Mouse (Mus musculus): ENCODE measurements around the gene Ago4. TPM values are rescaled to one million over a fixed set of nuclear protein-coding genes. Genes with fewer than 3 reads are reported as not detected.
"Not testable (repeated sequence)": the region's sequence is repeated elsewhere in the genome, so short reads cannot be mapped to it uniquely, and the experiment has no call there.

The Ago4 gene
- polyA plus RNA-seq, 1 experiment from 2014 or later: 0.65 TPM

- WGBS: 78% methylated on average over 2 of the region's 2 CpGs
- Histone ChIP-seq H3K9me3 (no peaks in the 10 kb centered on the region), H3K4me3 (no peak overlapping the region), H3K27me3 (ENCODE audit: insufficient read depth, poor library complexity, severe bottlenecking) (no peaks in the 10 kb centered on the region), H3K36me3 (no peaks in the 10 kb centered on the region), H3K4me1 (no peaks in the 10 kb centered on the region), H3K27ac (no peak overlapping the region)
- no peak for DNase-seq (ENCODE audit: low spot score)
Observed at GRCm38 (mm10) chr4:126546183-126546582, 12.9 kb upstream of the Ago4 start.

- no peaks in the 10 kb centered on the region for H3K36me3 ChIP-seq
- H3K27ac ChIP-seq: no peak overlapping the region
- H3K4me1 ChIP-seq: no peaks in the 10 kb centered on the region
- no peaks in the 10 kb centered on the region for H3K27me3 ChIP-seq (ENCODE audit: insufficient read depth, poor library complexity, severe bottlenecking)
- WGBS: 58% methylated on average over 5 of the region's 7 CpGs
- H3K9me3 ChIP-seq: no peaks in the 10 kb centered on the region
- no peak overlapping the region for H3K4me3 ChIP-seq
- no peak for DNase-seq (ENCODE audit: low spot score)
Observed at GRCm38 (mm10) chr4:126545703-126546102, 12.4 kb upstream of the Ago4 start.

GRCm38 (mm10) chr4:126545016-126545415 is 11.7 kb upstream of the Ago4 start:
- H3K4me3 ChIP-seq: no peak overlapping the region
- no peak overlapping the region for H3K27ac ChIP-seq
- H3K36me3 ChIP-seq: no peaks in the 10 kb centered on the region
- 71% methylated on average over 1 of the region's 1 CpGs for WGBS
- DNase-seq (ENCODE audit: low spot score): no peak
- H3K4me1 ChIP-seq: no peaks in the 10 kb centered on the region
- no peaks in the 10 kb centered on the region for H3K27me3 ChIP-seq (ENCODE audit: insufficient read depth, poor library complexity, severe bottlenecking)
- no peaks in the 10 kb centered on the region for H3K9me3 ChIP-seq

- Histone ChIP-seq H3K27ac (no peak overlapping the region), H3K4me1 (no peaks in the 10 kb centered on the region), H3K9me3 (no peaks in the 10 kb centered on the region), H3K27me3 (ENCODE audit: insufficient read depth, poor library complexity, severe bottlenecking) (no peaks in the 10 kb centered on the region), H3K4me3 (no peak overlapping the region), H3K36me3 (no peaks in the 10 kb centered on the region)
- WGBS: 69% methylated on average over 7 of the region's 7 CpGs
- DNase-seq (ENCODE audit: low spot score): no peak
Observed at GRCm38 (mm10) chr4:126542838-126543237, 9.6 kb upstream of the Ago4 start.

- 83% methylated on average over 3 of the region's 3 CpGs for WGBS
- Histone ChIP-seq H3K27me3 (ENCODE audit: insufficient read depth, poor library complexity, severe bottlenecking) (no peaks in the 10 kb centered on the region), H3K36me3 (no peaks in the 10 kb centered on the region), H3K4me3 (no peak overlapping the region), H3K27ac (no peak overlapping the region), H3K9me3 (no peaks in the 10 kb centered on the region), H3K4me1 (no peaks in the 10 kb centered on the region)
- no peak for DNase-seq (ENCODE audit: low spot score)
Observed at GRCm38 (mm10) chr4:126540487-126541071, 7.3 kb upstream of the Ago4 start.

GRCm38 (mm10) chr4:126536865-126537264 is 3.6 kb upstream of the Ago4 start:
- Histone ChIP-seq H3K9me3 (no peaks in the 10 kb centered on the region), H3K27ac (no peak overlapping the region), H3K4me3 (no peak overlapping the region), H3K27me3 (ENCODE audit: insufficient read depth, poor library complexity, severe bottlenecking) (peaks cover 10% of the 10 kb centered on the region; the same call in 1 of the 2 replicates), H3K4me1 (0 out of 2 replicates have a peak, but pooled peaks cover 9% of the 10 kb centered on the region), H3K36me3 (no peaks in the 10 kb centered on the region)
- WGBS: 64% methylated on average over 5 of the region's 5 CpGs
- no peak for DNase-seq (ENCODE audit: low spot score)

- not testable (repeated sequence) for H3K9me3 ChIP-seq; H3K27me3 ChIP-seq (ENCODE audit: insufficient read depth, poor library complexity, severe bottlenecking); H3K36me3 ChIP-seq; H3K4me1 ChIP-seq; H3K27ac ChIP-seq; H3K4me3 ChIP-seq; DNase-seq (ENCODE audit: low spot score)
- WGBS: 88% methylated on average over 7 of the region's 7 CpGs
Observed at GRCm38 (mm10) chr4:126535631-126536030, 2.4 kb upstream of the Ago4 start.

- Histone ChIP-seq H3K27ac (peak overlapping the region; percentile 84), H3K36me3 (no peaks in the 10 kb centered on the region)
- no peak for DNase-seq (ENCODE audit: low spot score)
Observed at GRCm38 (mm10) chr4:126533729-126534070, 428 bp upstream of the Ago4 start.

GRCm38 (mm10) chr4:126532292-126532691 is 980 bp downstream of the Ago4 start:
- no peak for DNase-seq (ENCODE audit: low spot score)
- WGBS: 38% methylated on average over 5 of the region's 5 CpGs
- Histone ChIP-seq H3K27ac (no peak overlapping the region), H3K9me3 (no peaks in the 10 kb centered on the region), H3K4me3 (peak overlapping the region; percentile 82), H3K27me3 (ENCODE audit: insufficient read depth, poor library complexity, severe bottlenecking) (peaks cover 10% of the 10 kb centered on the region; the same call in 1 of the 2 replicates), H3K36me3 (no peaks in the 10 kb centered on the region), H3K4me1 (0 out of 2 replicates have a peak, but pooled peaks cover 9% of the 10 kb centered on the region)

More at GRCm38 (mm10) chr4:126533729-126534070, 428 bp upstream of the Ago4 start:
- Histone ChIP-seq H3K9me3 (no peaks in the 10 kb centered on the region), H3K4me3 (peak overlapping the region; percentile 82), H3K4me1 (0 out of 2 replicates have a peak, but pooled peaks cover 9% of the 10 kb centered on the region), H3K27me3 (ENCODE audit: insufficient read depth, poor library complexity, severe bottlenecking) (peaks cover 10% of the 10 kb centered on the region; the same call in 1 of the 2 replicates)
- WGBS: 10% methylated on average over 7 of the region's 7 CpGs

- Histone ChIP-seq H3K27ac (no peak overlapping the region), H3K4me1 (no peaks in the 10 kb centered on the region)
- WGBS: 94% methylated on average over 5 of the region's 5 CpGs
Observed at GRCm38 (mm10) chr4:126526828-126527227, 6.4 kb downstream of the Ago4 start.

GRCm38 (mm10) chr4:126526164-126526563 is 7.1 kb downstream of the Ago4 start:
- H3K36me3 ChIP-seq: no peaks in the 10 kb centered on the region
- no peak for DNase-seq (ENCODE audit: low spot score)
- no peak overlapping the region for H3K4me3 ChIP-seq
- H3K4me1 ChIP-seq: no peaks in the 10 kb centered on the region
- no peak overlapping the region for H3K27ac ChIP-seq
- H3K27me3 ChIP-seq (ENCODE audit: insufficient read depth, poor library complexity, severe bottlenecking): no peaks in the 10 kb centered on the region
- 77% methylated on average over 3 of the region's 3 CpGs for WGBS
- no peaks in the 10 kb centered on the region for H3K9me3 ChIP-seq

More at GRCm38 (mm10) chr4:126526828-126527227, 6.4 kb downstream of the Ago4 start:
- Histone ChIP-seq H3K4me3 (no peak overlapping the region), H3K9me3 (no peaks in the 10 kb centered on the region), H3K27me3 (ENCODE audit: insufficient read depth, poor library complexity, severe bottlenecking) (no peaks in the 10 kb centered on the region), H3K36me3 (no peaks in the 10 kb centered on the region)
- DNase-seq (ENCODE audit: low spot score): no peak

GRCm38 (mm10) chr4:126512308-126513066 is 20.8 kb downstream of the Ago4 start:
- H3K4me1 ChIP-seq: no peaks in the 10 kb centered on the region
- no peak overlapping the region for H3K27ac ChIP-seq
- WGBS: 77% methylated on average over 6 of the region's 6 CpGs
- no peaks in the 10 kb centered on the region for H3K27me3 ChIP-seq (ENCODE audit: insufficient read depth, poor library complexity, severe bottlenecking)
- no peak for DNase-seq (ENCODE audit: low spot score)
- H3K36me3 ChIP-seq: no peaks in the 10 kb centered on the region
- H3K4me3 ChIP-seq: no peak overlapping the region
- H3K9me3 ChIP-seq: no peaks in the 10 kb centered on the region

- Histone ChIP-seq H3K27me3 (ENCODE audit: insufficient read depth, poor library complexity, severe bottlenecking) (no peaks in the 10 kb centered on the region), H3K36me3 (0 out of 2 replicates have a peak, but pooled peaks cover 3% of the 10 kb centered on the region), H3K4me3 (no peak overlapping the region), H3K4me1 (no peaks in the 10 kb centered on the region), H3K27ac (no peak overlapping the region), H3K9me3 (no peaks in the 10 kb centered on the region)
- no peak for DNase-seq (ENCODE audit: low spot score)
- 74% methylated on average over 5 of the region's 5 CpGs for WGBS
Observed at GRCm38 (mm10) chr4:126511013-126511412, 22.3 kb downstream of the Ago4 start.
